Mouse (Mus musculus) midbrain, embryonic 11.5 days (tissue): ENCODE measurements at regions not wholly inside any gene's neighbourhood (a gene's known extent, or its start where the extent isn't known, plus 50 kb on each side); places are given as distances from the start of the nearest gene placed in this dataset.

ENCODE experiments used
- ATAC-seq: fragments of 200-750 bp; cut with Nextera tagmentation; 2 replicates; pipeline ENCODE4 v1.8.0; 2017; ENCODE audit warnings: moderate TSS enrichment, moderate library complexity; ENCODE audit not compliant: low FRiP score
- DNase-seq: peaks from one replicate; pipeline ENCODE4 v3.0.0; 2015; ENCODE audit warnings: low spot score; ENCODE audit errors: missing footprints
- H3K27ac ChIP-seq: fragments of 300-500 bp; sonication (generic); 2 replicates; pipeline ENCODE4 v1.5.1; 2014; ENCODE audit warnings: low read depth, low read length
- H3K27me3 ChIP-seq: fragments of 300-500 bp; sonication (generic); 2 replicates; pipeline ENCODE4 v1.6.1; 2014; ENCODE audit warnings: mild to moderate bottlenecking, low read length, moderate library complexity, mixed read lengths; ENCODE audit not compliant: control insufficient read depth, insufficient read depth
- H3K36me3 ChIP-seq: fragments of 300-500 bp; sonication (generic); 2 replicates; pipeline ENCODE4 v1.6.1; 2014; ENCODE audit warnings: mild to moderate bottlenecking, low read length, moderate library complexity, mixed read lengths; ENCODE audit not compliant: control insufficient read depth, insufficient read depth
- H3K4me1 ChIP-seq: fragments of 300-500 bp; sonication (generic); 2 replicates; pipeline ENCODE4 v1.6.1; 2014; ENCODE audit warnings: low read length; ENCODE audit not compliant: control insufficient read depth, insufficient read depth
- H3K4me2 ChIP-seq: fragments of 300-500 bp; sonication (generic); 2 replicates; pipeline ENCODE4 v1.6.1; 2014; ENCODE audit warnings: mild to moderate bottlenecking, moderate library complexity
- H3K4me3 ChIP-seq: fragments of 300-500 bp; sonication (generic); 2 replicates; pipeline ENCODE4 v1.5.1; 2014; ENCODE audit warnings: low read depth, low read length
- H3K9ac ChIP-seq: fragments of 300-500 bp; sonication (generic); 2 replicates; pipeline ENCODE4 v1.6.1; 2014; ENCODE audit warnings: low read length
- H3K9me3 ChIP-seq: fragments of 300-500 bp; sonication (generic); 2 replicates; pipeline ENCODE4 v1.6.1; 2016; ENCODE audit warnings: low read length; ENCODE audit not compliant: control insufficient read depth
- WGBS: fragments of 180-500 bp; shearing (Covaris S2); extraction: QIAGEN DNeasy Blood & Tissue Kit; methylation state at CpG from one replicate; pipeline ENCODE4 v1.1.7; 2014; 5-methylcytosine and 5-hydroxymethylcytosine counted together

GRCm38 (mm10) chr14:79848116-79848515 is 77.0 kb upstream of the Pcdh8 start:
- 91% methylated on average over 4 of the region's 4 CpGs for WGBS

GRCm38 (mm10) chr14:79844306-79844705 is 73.2 kb upstream of the Pcdh8 start:
- DNase-seq: peak; percentile 70
- ATAC-seq: no peak
- Histone ChIP-seq H3K27me3 (peaks cover 37% of the 10 kb centered on the region), H3K9ac (no peak overlapping the region), H3K4me3 (no peak overlapping the region), H3K36me3 (no peaks in the 10 kb centered on the region), H3K4me1 (peaks cover 26% of the 10 kb centered on the region), H3K4me2 (no peak overlapping the region), H3K9me3 (no peaks in the 10 kb centered on the region), H3K27ac (no peak overlapping the region)
- WGBS: 68% methylated on average over 5 of the region's 5 CpGs

More at GRCm38 (mm10) chr14:79848116-79848515, 77.0 kb upstream of the Pcdh8 start:
- Histone ChIP-seq H3K4me3 (no peak overlapping the region), H3K9me3 (no peaks in the 10 kb centered on the region), H3K4me1 (peaks cover 10% of the 10 kb centered on the region), H3K27me3 (peaks cover 35% of the 10 kb centered on the region), H3K9ac (no peak overlapping the region), H3K4me2 (no peak overlapping the region), H3K27ac (no peak overlapping the region), H3K36me3 (no peaks in the 10 kb centered on the region)
- DNase-seq (peak; percentile 62), ATAC-seq (no peak)

- peak overlapping the region; percentile 20; the same call in 1 of the 2 replicates for H3K27ac ChIP-seq
- H3K36me3 ChIP-seq: no peaks in the 10 kb centered on the region
- no peak overlapping the region for H3K9ac ChIP-seq
- ATAC-seq: peak; percentile 96
- WGBS: 4% methylated on average over 13 of the region's 13 CpGs
- H3K27me3 ChIP-seq: peaks cover 39% of the 10 kb centered on the region
- H3K4me1 ChIP-seq: peaks cover 30% of the 10 kb centered on the region
- no peak overlapping the region for H3K4me3 ChIP-seq
- H3K9me3 ChIP-seq: no peaks in the 10 kb centered on the region
- H3K4me2 ChIP-seq: peak overlapping the region; percentile 10; the same call in 1 of the 2 replicates
- DNase-seq: peak; percentile 97
These were observed 72.0 kb upstream of the Pcdh8 start for GRCm38 (mm10) chr14:79843135-79843550.

- Histone ChIP-seq H3K4me3 (no peak overlapping the region), H3K9ac (no peak overlapping the region), H3K4me1 (peaks cover 34% of the 10 kb centered on the region), H3K36me3 (no peaks in the 10 kb centered on the region), H3K27ac (peak overlapping the region; percentile 20; the same call in 1 of the 2 replicates), H3K9me3 (no peaks in the 10 kb centered on the region), H3K27me3 (peaks cover 43% of the 10 kb centered on the region), H3K4me2 (peak overlapping the region; percentile 10; the same call in 1 of the 2 replicates)
- ATAC-seq: peak; percentile 84
- no peak for DNase-seq
- WGBS: 3% methylated on average over 3 of the region's 3 CpGs
These were observed 71.6 kb upstream of the Pcdh8 start for GRCm38 (mm10) chr14:79842734-79843133.

- Histone ChIP-seq H3K9ac (no peak overlapping the region), H3K4me3 (no peak overlapping the region), H3K27me3 (peaks cover 15% of the 10 kb centered on the region; the same call in 1 of the 2 replicates), H3K36me3 (no peaks in the 10 kb centered on the region), H3K27ac (no peak overlapping the region), H3K4me1 (peaks cover 32% of the 10 kb centered on the region), H3K9me3 (no peaks in the 10 kb centered on the region), H3K4me2 (no peak overlapping the region)
- 49% methylated on average over 5 of the region's 5 CpGs for WGBS
- DNase-seq (no peak), ATAC-seq (peak; percentile 38; the same call in 1 of the 2 replicates)
These were observed 66.0 kb upstream of the Pcdh8 start for GRCm38 (mm10) chr14:79837101-79837500.

GRCm38 (mm10) chr14:79836186-79836585 is 65.1 kb upstream of the Pcdh8 start:
- ATAC-seq (no peak), DNase-seq (no peak)
- Histone ChIP-seq H3K27ac (no peak overlapping the region), H3K9ac (no peak overlapping the region), H3K9me3 (no peaks in the 10 kb centered on the region), H3K4me3 (no peak overlapping the region), H3K4me2 (no peak overlapping the region), H3K36me3 (no peaks in the 10 kb centered on the region), H3K27me3 (peaks cover 9% of the 10 kb centered on the region; the same call in 1 of the 2 replicates), H3K4me1 (peaks cover 27% of the 10 kb centered on the region)
- WGBS: 94% methylated on average over 5 of the region's 6 CpGs

GRCm38 (mm10) chr14:79824670-79825446 is 53.7 kb upstream of the Pcdh8 start:
- Histone ChIP-seq H3K4me3 (no peak overlapping the region), H3K4me2 (no peak overlapping the region), H3K9ac (no peak overlapping the region), H3K27ac (no peak overlapping the region), H3K36me3 (no peaks in the 10 kb centered on the region), H3K4me1 (peaks cover 10% of the 10 kb centered on the region), H3K9me3 (no peaks in the 10 kb centered on the region), H3K27me3 (no peaks in the 10 kb centered on the region)
- ATAC-seq (no peak), DNase-seq (no peak)
- 89% methylated on average over 11 of the region's 11 CpGs for WGBS

GRCm38 (mm10) chr14:79822453-79823117 is 51.5 kb upstream of the Pcdh8 start:
- peak overlapping the region; percentile 11; the same call in 1 of the 2 replicates for H3K27ac ChIP-seq
- peaks cover 10% of the 10 kb centered on the region for H3K4me1 ChIP-seq
- H3K4me2 ChIP-seq: no peak overlapping the region; the same call in 1 of the 2 replicates
- H3K9ac ChIP-seq: no peak overlapping the region
- H3K4me3 ChIP-seq: no peak overlapping the region
- DNase-seq: peak; percentile 90
- WGBS: 51% methylated on average over 16 of the region's 16 CpGs
- H3K9me3 ChIP-seq: no peaks in the 10 kb centered on the region
- ATAC-seq: peak; percentile 69
- no peaks in the 10 kb centered on the region for H3K27me3 ChIP-seq
- H3K36me3 ChIP-seq: no peaks in the 10 kb centered on the region

GRCm38 (mm10) chr14:79822011-79822435 is 50.9 kb upstream of the Pcdh8 start:
- H3K4me3 ChIP-seq: no peak overlapping the region
- peak overlapping the region; percentile 11; the same call in 1 of the 2 replicates for H3K27ac ChIP-seq
- DNase-seq: no peak
- H3K9me3 ChIP-seq: no peaks in the 10 kb centered on the region
- peak; percentile 47; the same call in 1 of the 2 replicates for ATAC-seq
- no peaks in the 10 kb centered on the region for H3K27me3 ChIP-seq
- 70% methylated on average over 5 of the region's 5 CpGs for WGBS
- no peak overlapping the region for H3K4me2 ChIP-seq
- no peaks in the 10 kb centered on the region for H3K36me3 ChIP-seq
- H3K4me1 ChIP-seq: peaks cover 10% of the 10 kb centered on the region
- no peak overlapping the region for H3K9ac ChIP-seq
